ENCODE assay signal across 8 mouse cellular contexts in genomic region chr7:101349861-101350260, GRCm38 (mm10). TPM values are rescaled to one million over a fixed set of nuclear protein-coding genes. Genes with fewer than 3 reads are reported as not detected.
A peak's percentile ranks its signal among the peaks of the same experiment; 100 is the strongest.
DNase-seq lines count a peak whose midpoint lies in the region; ATAC-seq and TF ChIP-seq lines count a peak whose summit lies in the region.

No protein-coding gene starts in this region.

- H3K4me2 ChIP-seq in liver, embryonic 16.5 days (ENCODE audit: low read depth, low read length), result peak overlapping the region; percentile 90; the same call in 1 of the 2 replicates

- no peak for ATAC-seq in liver, embryonic 16.5 days (ENCODE audit: low read depth)

- TF ChIP-seq CTCF in cerebellum, adult 2 months (IDR thresholded peaks at IDR 0.05; ENCODE audit: borderline replicate concordance, insufficient read depth, low read depth, low read length), result no peak

- H3K4me1 ChIP-seq in cerebellum, adult 2 months (ENCODE audit: control insufficient read depth, insufficient read depth, low read length), result peaks cover 10% of the 10 kb centered on the region
- peaks cover 22% of the 10 kb centered on the region for H3K4me1 ChIP-seq in liver, embryonic 16.5 days (ENCODE audit: control insufficient read depth, low read depth, low read length)

- 66% methylated on average over 2 of the region's 2 CpGs for WGBS in cerebellum, adult 2 months
- WGBS in liver, embryonic 16.5 days (ENCODE audit: insufficient replicate concordance), result 70% methylated on average over 2 of the region's 2 CpGs

- H3K4me3 ChIP-seq in cerebellum, adult 2 months (replicated peaks; ENCODE audit: insufficient read depth, low read depth, low read length), result no peak overlapping the region
- H3K4me3 ChIP-seq in liver, embryonic 16.5 days (ENCODE audit: low read depth, low read length), result no peak overlapping the region

- H3K9ac ChIP-seq in liver, embryonic 16.5 days (ENCODE audit: low read depth, low read length), result no peak overlapping the region

- peak overlapping the region; percentile 63; the same call in 1 of the 2 replicates for H3K27ac ChIP-seq in cerebellum, adult 2 months (ENCODE audit: insufficient read depth, low read length)
- no peak overlapping the region for H3K27ac ChIP-seq in liver, embryonic 16.5 days (ENCODE audit: low read length)

- H3K36me3 ChIP-seq in liver, embryonic 16.5 days (ENCODE audit: control insufficient read depth, insufficient read depth), result no peaks in the 10 kb centered on the region

- TF ChIP-seq POLR2A in cerebellum, adult 2 months (IDR thresholded peaks at IDR 0.05; ENCODE audit: borderline replicate concordance, insufficient read depth, low read length), result no peak

- peak in 1 of 2 experiments; percentile 54 for DNase-seq in cerebellum, adult 2 months
- DNase-seq in cerebellum, postnatal 36 days, result no peak
- peak; percentile 15 for DNase-seq in adipocyte (ENCODE audit: low spot score)
- DNase-seq in layer of hippocampus, adult 18-20 months (ENCODE audit: low spot score in 2 of 2), result peak; percentile 28 to 77
- no peak for DNase-seq in spleen, postnatal 14 days (ENCODE audit: low spot score in 2 of 2)
- DNase-seq in lung, postnatal 4 days, result no peak
- DNase-seq in c-Kit-positive CD71-positive TER-119-positive erythroid progenitor cells, embryonic 14.5 days (ENCODE audit: low spot score), result no peak

- H3K27me3 ChIP-seq in cerebellum, adult 2 months (ENCODE audit: control insufficient read depth, insufficient read depth, low read length), result no peaks in the 10 kb centered on the region
- H3K27me3 ChIP-seq in liver, embryonic 16.5 days (ENCODE audit: control insufficient read depth, insufficient read depth, low read depth, low read length), result no peaks in the 10 kb centered on the region

- no peaks in the 10 kb centered on the region for H3K9me3 ChIP-seq in liver, embryonic 16.5 days (replicated peaks; ENCODE audit: control insufficient read depth, low read length)

RNA-seq across cellular contexts. Expression of gene Arap1, which starts 2.0 kb away (rescaled TPM):
- polyA plus RNA-seq in cerebellum, adult 2 months (2012; rRNA removed), result 41.8 and 44.8 TPM in 2 replicates
- total RNA-seq in layer of hippocampus, adult 18-20 months (2021), result 10 to 100 TPM; 15.4 to 18.0 TPM
- 17.3 and 22.5 TPM in 2 replicates for polyA plus RNA-seq in liver, embryonic 16.5 days (2015; fragmentation: Nextera tagmentation; extraction: Ambion mirVana)

RNA-seq across cellular contexts. Expression of gene Stard10, which starts 33.0 kb away (rescaled TPM):
- polyA plus RNA-seq in cerebellum, adult 2 months (2012; rRNA removed), result 119 and 123 TPM in 2 replicates
- total RNA-seq in layer of hippocampus, adult 18-20 months (2021), result 10 to 100 TPM; 26.2 to 29.7 TPM
- polyA plus RNA-seq in liver, embryonic 16.5 days (2015; fragmentation: Nextera tagmentation; extraction: Ambion mirVana), result 128 and 142 TPM in 2 replicates

RNA-seq across cellular contexts. Expression of gene Atg16l2, which starts 47.8 kb away (rescaled TPM):
- 60.5 and 62.6 TPM in 2 replicates for polyA plus RNA-seq in cerebellum, adult 2 months (2012; rRNA removed)
- 10 to 100 TPM; 39.4 to 39.6 TPM for total RNA-seq in layer of hippocampus, adult 18-20 months (2021)
- 7.2 and 7.6 TPM in 2 replicates for polyA plus RNA-seq in liver, embryonic 16.5 days (2015; fragmentation: Nextera tagmentation; extraction: Ambion mirVana)

Comparison
In these comparisons a context has a peak if more than half of its experiments do, and no peak if none do; other contexts are left out.
1. DNase-seq: peak in adipocyte (single experiment) and layer of hippocampus, adult 18-20 months (2 of 2); none in cerebellum, postnatal 36 days (0 of 2), spleen, postnatal 14 days (0 of 2), lung, postnatal 4 days (0 of 2) and c-Kit-positive CD71-positive TER-119-positive erythroid progenitor cells, embryonic 14.5 days (single experiment).